Mouse (Mus musculus): ENCODE data around the gene Gpx3. TPM values are rescaled to one million over a fixed set of nuclear protein-coding genes. Genes with fewer than 3 reads are reported as not detected.

The Gpx3 gene
- polyA plus RNA-seq, 1 experiment: 14.2 TPM

- WGBS: 67% methylated on average over 6 of the region's 6 CpGs
- no peak for TF ChIP-seq CTCF (IDR thresholded peaks at IDR 0.05; ENCODE audit: borderline replicate concordance, insufficient read depth, low read depth, low read length)
- no peak for TF ChIP-seq POLR2A (IDR thresholded peaks at IDR 0.05; ENCODE audit: borderline replicate concordance, insufficient read depth, low read length)
- DNase-seq: no peak
- Histone ChIP-seq H3K4me3 (replicated peaks; ENCODE audit: insufficient read depth, low read depth, low read length) (peak overlapping the region; percentile 89), H3K4me1 (ENCODE audit: control insufficient read depth, insufficient read depth, low read length) (peaks cover 3% of the 10 kb centered on the region; the same call in 1 of the 2 replicates), H3K27me3 (ENCODE audit: control insufficient read depth, insufficient read depth, low read length) (no peaks in the 10 kb centered on the region), H3K27ac (ENCODE audit: insufficient read depth, low read length) (peak overlapping the region; percentile 29; the same call in 1 of the 2 replicates)
Measured at GRCm38 (mm10) chr11:54865330-54866085, 36.7 kb upstream of the Gpx3 start.

- peak; percentile 95 to 98 for DNase-seq
- under 1% methylated on average over 107 of the region's 107 CpGs for WGBS
- H3K27me3 ChIP-seq (ENCODE audit: control insufficient read depth, insufficient read depth, low read length): no peaks in the 10 kb centered on the region
- H3K4me3 ChIP-seq (replicated peaks; ENCODE audit: insufficient read depth, low read depth, low read length): peak within 1 kb of the TSS; percentile 89
- peaks cover 3% of the 10 kb centered on the region; the same call in 1 of the 2 replicates for H3K4me1 ChIP-seq (ENCODE audit: control insufficient read depth, insufficient read depth, low read length)
- no peak for TF ChIP-seq CTCF (IDR thresholded peaks at IDR 0.05; ENCODE audit: borderline replicate concordance, insufficient read depth, low read depth, low read length)
- TF ChIP-seq POLR2A (IDR thresholded peaks at IDR 0.05; ENCODE audit: borderline replicate concordance, insufficient read depth, low read length): peak; percentile 99
- H3K27ac ChIP-seq (ENCODE audit: insufficient read depth, low read length): peak within 1 kb of the TSS; percentile 95
Measured at GRCm38 (mm10) chr11:54866119-54867048, 35.9 kb upstream of the Gpx3 start, which contains the start of gene Hint1. Hint1 (plus strand) TSS chr11:54866383.

GRCm38 (mm10) chr11:54867049-54867385, 35.2 kb upstream of the Gpx3 start:
- Histone ChIP-seq H3K27me3 (ENCODE audit: control insufficient read depth, insufficient read depth, low read length) (no peaks in the 10 kb centered on the region), H3K4me1 (ENCODE audit: control insufficient read depth, insufficient read depth, low read length) (peaks cover 3% of the 10 kb centered on the region; the same call in 1 of the 2 replicates), H3K4me3 (replicated peaks; ENCODE audit: insufficient read depth, low read depth, low read length) (peak overlapping the region; percentile 89), H3K27ac (ENCODE audit: insufficient read depth, low read length) (peak overlapping the region; percentile 95)
- no peak for DNase-seq
- no peak for TF ChIP-seq POLR2A (IDR thresholded peaks at IDR 0.05; ENCODE audit: borderline replicate concordance, insufficient read depth, low read length)
- no peak for TF ChIP-seq CTCF (IDR thresholded peaks at IDR 0.05; ENCODE audit: borderline replicate concordance, insufficient read depth, low read depth, low read length)
- 4% methylated on average over 5 of the region's 5 CpGs for WGBS

- TF ChIP-seq POLR2A (IDR thresholded peaks at IDR 0.05; ENCODE audit: borderline replicate concordance, insufficient read depth, low read length): no peak
- no peak for TF ChIP-seq CTCF (IDR thresholded peaks at IDR 0.05; ENCODE audit: borderline replicate concordance, insufficient read depth, low read depth, low read length)
- peaks cover 3% of the 10 kb centered on the region for H3K4me1 ChIP-seq (ENCODE audit: control insufficient read depth, insufficient read depth, low read length)
- no peak overlapping the region for H3K4me3 ChIP-seq (replicated peaks; ENCODE audit: insufficient read depth, low read depth, low read length)
- 83% methylated on average over 3 of the region's 3 CpGs for WGBS
- H3K27ac ChIP-seq (ENCODE audit: insufficient read depth, low read length): no peak overlapping the region
- DNase-seq: no peak
- no peaks in the 10 kb centered on the region for H3K27me3 ChIP-seq (ENCODE audit: control insufficient read depth, insufficient read depth, low read length)
Measured at GRCm38 (mm10) chr11:54867903-54868434, 34.3 kb upstream of the Gpx3 start.

- WGBS: 55% methylated on average over 2 of the region's 2 CpGs
- DNase-seq: no peak
- no peak overlapping the region for H3K4me3 ChIP-seq (replicated peaks; ENCODE audit: insufficient read depth, low read depth, low read length)
- no peaks in the 10 kb centered on the region for H3K27me3 ChIP-seq (ENCODE audit: control insufficient read depth, insufficient read depth, low read length)
- peaks cover 3% of the 10 kb centered on the region for H3K4me1 ChIP-seq (ENCODE audit: control insufficient read depth, insufficient read depth, low read length)
- no peak for TF ChIP-seq CTCF (IDR thresholded peaks at IDR 0.05; ENCODE audit: borderline replicate concordance, insufficient read depth, low read depth, low read length)
- TF ChIP-seq POLR2A (IDR thresholded peaks at IDR 0.05; ENCODE audit: borderline replicate concordance, insufficient read depth, low read length): no peak
- no peak overlapping the region for H3K27ac ChIP-seq (ENCODE audit: insufficient read depth, low read length)
Measured at GRCm38 (mm10) chr11:54868445-54868844, 33.8 kb upstream of the Gpx3 start.

GRCm38 (mm10) chr11:54869318-54869717, 32.9 kb upstream of the Gpx3 start:
- DNase-seq: no peak
- 60% methylated on average over 3 of the region's 3 CpGs for WGBS
- no peak overlapping the region for H3K4me3 ChIP-seq (replicated peaks; ENCODE audit: insufficient read depth, low read depth, low read length)
- TF ChIP-seq POLR2A (IDR thresholded peaks at IDR 0.05; ENCODE audit: borderline replicate concordance, insufficient read depth, low read length) (no peak), CTCF (IDR thresholded peaks at IDR 0.05; ENCODE audit: borderline replicate concordance, insufficient read depth, low read depth, low read length) (no peak)
- H3K27me3 ChIP-seq (ENCODE audit: control insufficient read depth, insufficient read depth, low read length): no peaks in the 10 kb centered on the region
- H3K27ac ChIP-seq (ENCODE audit: insufficient read depth, low read length): no peak overlapping the region
- peaks cover 3% of the 10 kb centered on the region for H3K4me1 ChIP-seq (ENCODE audit: control insufficient read depth, insufficient read depth, low read length)

- H3K4me1 ChIP-seq (ENCODE audit: control insufficient read depth, insufficient read depth, low read length): peaks cover 3% of the 10 kb centered on the region
- no peak for TF ChIP-seq POLR2A (IDR thresholded peaks at IDR 0.05; ENCODE audit: borderline replicate concordance, insufficient read depth, low read length)
- no peak for TF ChIP-seq CTCF (IDR thresholded peaks at IDR 0.05; ENCODE audit: borderline replicate concordance, insufficient read depth, low read depth, low read length)
- WGBS: 51% methylated on average over 7 of the region's 7 CpGs
- DNase-seq: no peak
- H3K27ac ChIP-seq (ENCODE audit: insufficient read depth, low read length): no peak overlapping the region; the same call in 1 of the 2 replicates
- no peaks in the 10 kb centered on the region for H3K27me3 ChIP-seq (ENCODE audit: control insufficient read depth, insufficient read depth, low read length)
- no peak overlapping the region for H3K4me3 ChIP-seq (replicated peaks; ENCODE audit: insufficient read depth, low read depth, low read length)
Measured at GRCm38 (mm10) chr11:54871831-54872537, 30.3 kb upstream of the Gpx3 start.

Data from cerebellum, adult 2 months (tissue).